Mouse (Mus musculus): ENCODE measurements at regions not wholly inside any gene's neighbourhood (a gene's known extent, or its start where the extent isn't known, plus 50 kb on each side); places are given as distances from the start of the nearest gene placed in this dataset.

DNA sequence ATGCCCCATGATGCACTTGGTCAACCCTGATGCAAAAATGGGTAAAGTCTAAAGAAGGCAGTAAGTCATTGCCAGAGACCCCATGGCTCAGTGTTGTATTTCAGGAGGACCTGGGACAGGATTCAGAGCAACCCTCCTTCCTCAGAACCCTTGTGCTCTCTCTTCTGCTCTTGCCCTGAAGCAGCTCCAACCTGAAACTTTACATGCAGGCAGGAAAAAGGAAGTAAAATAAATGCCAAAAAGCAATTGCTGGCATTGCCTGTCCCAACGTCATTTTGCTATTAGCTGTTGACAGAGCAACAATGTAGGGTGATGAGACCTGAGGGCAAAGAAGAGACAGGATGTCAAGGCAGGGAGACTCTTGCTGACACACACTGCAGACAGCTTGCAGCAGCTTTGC, 121.7 kb upstream of the Crim1 start:
- no peak overlapping the region for H3K9ac ChIP-seq (ENCODE audit: low read length)
- H3K4me3 ChIP-seq (ENCODE audit: low read depth, low read length) = no peak overlapping the region
- ATAC-seq (ENCODE audit: insufficient number of reproducible peaks, low FRiP score, low TSS enrichment, low read depth) (no peak), DNase-seq (ENCODE audit: low spot score) (no peak)
- WGBS = 38% methylated on average over 1 of the region's 1 CpGs
- H3K4me1 ChIP-seq (ENCODE audit: control insufficient read depth, insufficient read depth, low read length) = no peaks in the 10 kb centered on the region
- H3K36me3 ChIP-seq (ENCODE audit: control insufficient read depth, insufficient read depth, low read length) = no peaks in the 10 kb centered on the region
- no peak overlapping the region for H3K4me2 ChIP-seq (ENCODE audit: low read depth, severe bottlenecking)
- H3K27me3 ChIP-seq (ENCODE audit: control insufficient read depth, insufficient read depth, low read length) = no peaks in the 10 kb centered on the region
- no peaks in the 10 kb centered on the region for H3K9me3 ChIP-seq (ENCODE audit: control insufficient read depth, low read length)
- no peak overlapping the region for H3K27ac ChIP-seq (replicated peaks; ENCODE audit: low read depth, low read length)

DNA sequence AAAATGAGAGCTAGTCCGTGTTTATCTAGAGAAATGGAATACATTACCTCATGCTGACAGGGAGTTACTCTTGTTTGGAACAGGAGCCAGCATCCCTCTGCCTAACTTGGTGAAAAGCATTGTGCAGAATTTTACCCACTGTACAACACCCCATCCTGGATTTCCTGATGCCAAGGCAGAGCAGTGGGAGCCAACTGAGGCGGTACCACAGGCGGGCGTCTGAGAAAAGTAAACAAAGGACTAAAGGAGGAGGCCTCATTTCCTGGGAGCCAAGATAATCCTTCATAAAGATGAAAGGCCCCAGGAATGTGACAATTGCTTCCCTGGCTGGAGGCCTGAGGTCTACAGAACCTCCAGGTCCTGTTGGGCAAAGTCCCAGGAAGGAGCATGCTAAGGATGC, 115.6 kb upstream of the Crim1 start:
- Histone ChIP-seq H3K4me1 (ENCODE audit: control insufficient read depth, insufficient read depth, low read length) (no peaks in the 10 kb centered on the region), H3K36me3 (ENCODE audit: control insufficient read depth, insufficient read depth, low read length) (no peaks in the 10 kb centered on the region), H3K9me3 (ENCODE audit: control insufficient read depth, low read length) (no peaks in the 10 kb centered on the region), H3K27me3 (ENCODE audit: control insufficient read depth, insufficient read depth, low read length) (no peaks in the 10 kb centered on the region), H3K4me3 (ENCODE audit: low read depth, low read length) (no peak overlapping the region), H3K4me2 (ENCODE audit: low read depth, severe bottlenecking) (no peak overlapping the region), H3K9ac (ENCODE audit: low read length) (no peak overlapping the region), H3K27ac (replicated peaks; ENCODE audit: low read depth, low read length) (no peak overlapping the region)
- WGBS = 35% methylated on average over 4 of the region's 4 CpGs
- DNase-seq (ENCODE audit: low spot score) (no peak), ATAC-seq (ENCODE audit: insufficient number of reproducible peaks, low FRiP score, low TSS enrichment, low read depth) (no peak)

DNA sequence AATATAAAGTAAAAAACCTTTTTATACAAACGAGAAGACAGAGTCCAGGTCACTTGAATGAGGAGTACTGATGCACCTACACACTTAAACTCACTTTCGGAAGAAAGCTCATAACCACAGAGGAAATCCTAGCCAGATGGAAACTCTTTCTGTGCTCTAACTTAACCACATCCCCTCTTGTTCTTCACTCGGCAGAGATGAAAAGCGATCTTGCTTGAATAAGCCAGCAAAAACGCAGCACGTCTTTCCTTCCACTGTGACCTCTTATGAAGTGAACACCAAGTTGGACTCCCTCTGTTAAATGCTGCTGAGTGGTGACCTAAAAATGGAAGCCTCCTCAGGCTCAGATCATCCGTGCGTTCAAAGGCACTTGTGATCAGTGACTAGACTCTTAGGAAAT, 113.1 kb upstream of the Crim1 start:
- ATAC-seq (ENCODE audit: insufficient number of reproducible peaks, low FRiP score, low TSS enrichment, low read depth) = no peak
- H3K36me3 ChIP-seq (ENCODE audit: control insufficient read depth, insufficient read depth, low read length) = no peaks in the 10 kb centered on the region
- no peak overlapping the region for H3K4me2 ChIP-seq (ENCODE audit: low read depth, severe bottlenecking)
- no peak for DNase-seq (ENCODE audit: low spot score)
- 79% methylated on average over 8 of the region's 8 CpGs for WGBS
- H3K4me3 ChIP-seq (ENCODE audit: low read depth, low read length) = no peak overlapping the region
- H3K9me3 ChIP-seq (ENCODE audit: control insufficient read depth, low read length) = no peaks in the 10 kb centered on the region
- H3K4me1 ChIP-seq (ENCODE audit: control insufficient read depth, insufficient read depth, low read length) = no peaks in the 10 kb centered on the region
- H3K27ac ChIP-seq (replicated peaks; ENCODE audit: low read depth, low read length) = no peak overlapping the region
- no peaks in the 10 kb centered on the region for H3K27me3 ChIP-seq (ENCODE audit: control insufficient read depth, insufficient read depth, low read length)
- no peak overlapping the region for H3K9ac ChIP-seq (ENCODE audit: low read length)

DNA sequence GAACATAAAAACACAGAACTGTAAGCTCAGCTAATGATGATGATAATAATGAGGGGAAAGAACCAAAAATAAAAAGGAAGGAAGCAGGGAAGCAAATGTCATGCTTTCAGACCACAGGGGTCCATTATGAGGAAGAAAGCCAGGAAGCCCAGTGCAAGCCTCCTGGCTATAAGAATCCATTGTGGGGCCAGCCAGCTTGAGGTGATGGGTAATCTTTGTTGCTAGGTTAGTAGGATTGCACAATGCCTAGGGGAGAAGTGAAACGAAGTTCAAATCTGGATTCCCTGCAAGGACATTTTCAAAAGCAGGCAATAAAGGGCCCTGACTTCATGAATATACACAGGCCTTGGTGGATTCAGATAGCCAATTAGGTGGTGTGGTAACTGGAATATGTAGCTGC, 102.3 kb upstream of the Crim1 start:
- no peak overlapping the region for H3K4me3 ChIP-seq (ENCODE audit: low read depth, low read length)
- no peak overlapping the region for H3K4me2 ChIP-seq (ENCODE audit: low read depth, severe bottlenecking)
- no peaks in the 10 kb centered on the region for H3K9me3 ChIP-seq (ENCODE audit: control insufficient read depth, low read length)
- H3K36me3 ChIP-seq (ENCODE audit: control insufficient read depth, insufficient read depth, low read length) = no peaks in the 10 kb centered on the region
- no peaks in the 10 kb centered on the region for H3K27me3 ChIP-seq (ENCODE audit: control insufficient read depth, insufficient read depth, low read length)
- DNase-seq (ENCODE audit: low spot score) = no peak
- WGBS = 65% methylated on average over 1 of the region's 1 CpGs
- H3K4me1 ChIP-seq (ENCODE audit: control insufficient read depth, insufficient read depth, low read length) = no peaks in the 10 kb centered on the region
- H3K27ac ChIP-seq (replicated peaks; ENCODE audit: low read depth, low read length) = no peak overlapping the region
- no peak for ATAC-seq (ENCODE audit: insufficient number of reproducible peaks, low FRiP score, low TSS enrichment, low read depth)
- H3K9ac ChIP-seq (ENCODE audit: low read length) = no peak overlapping the region

DNA sequence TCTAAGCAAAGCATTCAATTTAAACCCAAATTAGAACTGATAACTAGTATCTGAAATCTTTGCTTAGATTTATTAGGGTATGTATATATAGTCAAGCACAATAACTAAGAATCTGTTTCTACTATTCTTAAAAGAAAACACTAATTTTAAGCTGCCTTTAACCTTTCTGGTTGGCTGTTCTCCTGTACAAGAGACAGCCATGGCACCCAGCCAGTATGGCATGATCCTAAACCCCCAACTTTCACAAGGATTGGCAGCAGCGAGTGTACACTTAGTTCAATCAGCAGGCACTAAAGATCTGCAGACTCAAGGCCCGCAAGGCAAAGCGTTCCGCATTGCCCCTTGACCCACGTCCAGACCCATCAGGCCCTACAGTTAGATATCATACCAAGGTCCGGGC, 91.3 kb upstream of the Crim1 start:
- no peaks in the 10 kb centered on the region for H3K27me3 ChIP-seq (ENCODE audit: control insufficient read depth, insufficient read depth, low read length)
- no peaks in the 10 kb centered on the region for H3K36me3 ChIP-seq (ENCODE audit: control insufficient read depth, insufficient read depth, low read length)
- ATAC-seq (ENCODE audit: insufficient number of reproducible peaks, low FRiP score, low TSS enrichment, low read depth) = no peak
- H3K9ac ChIP-seq (ENCODE audit: low read length) = no peak overlapping the region
- H3K27ac ChIP-seq (replicated peaks; ENCODE audit: low read depth, low read length) = no peak overlapping the region
- WGBS = 90% methylated on average over 6 of the region's 6 CpGs
- H3K4me2 ChIP-seq (ENCODE audit: low read depth, severe bottlenecking) = no peak overlapping the region
- H3K4me1 ChIP-seq (ENCODE audit: control insufficient read depth, insufficient read depth, low read length) = no peaks in the 10 kb centered on the region
- H3K4me3 ChIP-seq (ENCODE audit: low read depth, low read length) = no peak overlapping the region
- no peaks in the 10 kb centered on the region for H3K9me3 ChIP-seq (ENCODE audit: control insufficient read depth, low read length)
- no peak for DNase-seq (ENCODE audit: low spot score)

DNA sequence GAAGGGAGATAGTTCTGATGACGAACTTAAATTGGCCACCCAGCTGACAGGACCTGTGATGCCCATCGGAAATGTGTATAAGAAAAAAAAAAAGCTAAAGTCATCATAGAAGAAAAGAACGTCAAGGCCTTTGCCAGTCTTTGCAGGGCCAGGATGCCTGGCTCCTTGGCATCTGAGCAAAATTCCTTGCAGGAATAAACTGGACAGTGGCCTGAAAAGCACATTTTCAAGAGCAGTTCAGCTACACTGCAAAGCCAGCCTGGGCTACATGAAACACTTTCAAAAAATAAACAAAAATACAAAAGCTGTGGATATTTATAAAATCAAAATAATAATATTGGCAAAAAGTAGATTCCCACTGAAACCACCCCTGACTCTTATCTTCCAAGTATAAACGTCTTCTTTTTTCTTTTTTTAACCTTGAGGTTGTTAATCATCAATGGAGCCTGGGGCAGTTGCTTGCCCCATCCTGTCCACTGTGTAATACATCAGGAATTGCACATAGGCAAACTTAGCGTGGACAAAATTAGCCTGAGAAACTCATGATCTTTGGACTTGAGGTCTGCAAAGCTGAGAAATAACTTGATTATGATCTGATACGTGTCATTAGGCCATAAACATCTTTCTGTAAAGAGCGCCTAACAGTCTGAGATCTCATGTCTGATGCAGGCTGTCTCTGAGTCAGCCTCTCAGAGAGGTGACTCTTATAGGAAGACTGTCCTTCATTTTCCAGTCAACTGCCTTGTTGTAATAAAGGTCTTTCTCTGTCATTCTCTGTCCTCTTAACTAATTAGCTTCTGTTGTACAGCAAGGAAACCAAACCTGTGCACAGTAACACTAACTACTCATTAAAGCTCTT, 90.5 kb upstream of the Crim1 start:
- H3K4me2 ChIP-seq (ENCODE audit: low read depth, severe bottlenecking) = no peak overlapping the region
- H3K4me3 ChIP-seq (ENCODE audit: low read depth, low read length) = no peak overlapping the region
- WGBS = 84% methylated on average over 7 of the region's 7 CpGs
- H3K27ac ChIP-seq (replicated peaks; ENCODE audit: low read depth, low read length) = no peak overlapping the region
- H3K9me3 ChIP-seq (ENCODE audit: control insufficient read depth, low read length) = no peaks in the 10 kb centered on the region
- H3K9ac ChIP-seq (ENCODE audit: low read length) = no peak overlapping the region
- DNase-seq (ENCODE audit: low spot score) (no peak), ATAC-seq (ENCODE audit: insufficient number of reproducible peaks, low FRiP score, low TSS enrichment, low read depth) (no peak)
- no peaks in the 10 kb centered on the region for H3K4me1 ChIP-seq (ENCODE audit: control insufficient read depth, insufficient read depth, low read length)
- no peaks in the 10 kb centered on the region for H3K27me3 ChIP-seq (ENCODE audit: control insufficient read depth, insufficient read depth, low read length)
- no peaks in the 10 kb centered on the region for H3K36me3 ChIP-seq (ENCODE audit: control insufficient read depth, insufficient read depth, low read length)

DNA sequence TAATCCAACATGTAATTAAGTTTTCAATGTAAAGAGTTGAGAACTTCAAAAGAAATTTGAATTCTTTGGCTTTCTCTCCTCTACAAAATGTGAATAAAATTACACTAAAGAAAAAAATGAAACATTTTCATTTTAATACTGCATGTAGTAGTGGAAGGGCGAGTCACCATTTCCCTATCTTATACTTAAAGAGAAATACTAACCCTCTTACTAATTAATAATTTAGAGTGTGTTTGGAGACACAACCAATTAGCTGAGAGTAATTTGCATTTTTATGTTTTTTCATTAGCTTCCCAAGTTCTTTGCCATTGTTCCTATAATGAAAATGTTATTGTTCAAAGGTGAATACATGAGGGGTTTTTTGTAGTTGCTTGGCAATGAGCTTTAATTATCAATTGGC, 67.9 kb upstream of the Crim1 start:
- no peak overlapping the region for H3K9ac ChIP-seq (ENCODE audit: low read length)
- H3K9me3 ChIP-seq (ENCODE audit: control insufficient read depth, low read length) = no peaks in the 10 kb centered on the region
- H3K36me3 ChIP-seq (ENCODE audit: control insufficient read depth, insufficient read depth, low read length) = no peaks in the 10 kb centered on the region
- 84% methylated on average over 1 of the region's 1 CpGs for whole genome bisulfite sequencing
- ATAC-seq (ENCODE audit: insufficient number of reproducible peaks, low FRiP score, low TSS enrichment, low read depth) (no peak), DNase-seq (ENCODE audit: low spot score) (no peak)
- no peak overlapping the region for H3K27ac ChIP-seq (replicated peaks; ENCODE audit: low read depth, low read length)
- no peaks in the 10 kb centered on the region; the same call in 1 of the 2 replicates for H3K27me3 ChIP-seq (ENCODE audit: control insufficient read depth, insufficient read depth, low read length)
- no peaks in the 10 kb centered on the region for H3K4me1 ChIP-seq (ENCODE audit: control insufficient read depth, insufficient read depth, low read length)
- H3K4me2 ChIP-seq (ENCODE audit: low read depth, severe bottlenecking) = no peak overlapping the region
- no peak overlapping the region for H3K4me3 ChIP-seq (ENCODE audit: low read depth, low read length)

DNA sequence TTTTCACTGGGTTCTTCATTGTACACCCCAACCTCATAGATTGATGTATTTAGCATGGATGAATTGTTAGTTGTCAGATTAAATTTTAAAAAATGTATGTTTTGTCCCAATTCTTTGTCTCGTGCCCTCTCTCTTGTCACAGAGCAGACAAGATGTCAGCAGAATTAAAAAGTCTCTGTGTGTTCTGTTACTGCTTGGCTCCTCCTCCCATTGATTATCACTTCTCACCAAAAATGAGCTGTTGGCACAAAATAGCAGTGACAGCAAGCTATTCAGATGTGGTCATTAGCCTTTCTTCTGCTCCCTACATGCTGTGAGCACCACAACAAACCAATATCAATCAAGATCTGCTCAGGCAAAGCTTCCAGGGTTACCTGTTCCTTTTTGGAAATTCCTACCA, 62.1 kb upstream of the Crim1 start:
- WGBS = 75% methylated on average over 1 of the region's 1 CpGs
- no peaks in the 10 kb centered on the region for H3K36me3 ChIP-seq (ENCODE audit: control insufficient read depth, insufficient read depth, low read length)
- no peak overlapping the region for H3K4me2 ChIP-seq (ENCODE audit: low read depth, severe bottlenecking)
- H3K9ac ChIP-seq (ENCODE audit: low read length) = no peak overlapping the region
- H3K27me3 ChIP-seq (ENCODE audit: control insufficient read depth, insufficient read depth, low read length) = no peaks in the 10 kb centered on the region
- H3K4me1 ChIP-seq (ENCODE audit: control insufficient read depth, insufficient read depth, low read length) = no peaks in the 10 kb centered on the region
- no peak overlapping the region for H3K4me3 ChIP-seq (ENCODE audit: low read depth, low read length)
- no peak overlapping the region for H3K27ac ChIP-seq (replicated peaks; ENCODE audit: low read depth, low read length)
- no peak for ATAC-seq (ENCODE audit: insufficient number of reproducible peaks, low FRiP score, low TSS enrichment, low read depth)
- no peak for DNase-seq (ENCODE audit: low spot score)
- no peaks in the 10 kb centered on the region for H3K9me3 ChIP-seq (ENCODE audit: control insufficient read depth, low read length)

DNA sequence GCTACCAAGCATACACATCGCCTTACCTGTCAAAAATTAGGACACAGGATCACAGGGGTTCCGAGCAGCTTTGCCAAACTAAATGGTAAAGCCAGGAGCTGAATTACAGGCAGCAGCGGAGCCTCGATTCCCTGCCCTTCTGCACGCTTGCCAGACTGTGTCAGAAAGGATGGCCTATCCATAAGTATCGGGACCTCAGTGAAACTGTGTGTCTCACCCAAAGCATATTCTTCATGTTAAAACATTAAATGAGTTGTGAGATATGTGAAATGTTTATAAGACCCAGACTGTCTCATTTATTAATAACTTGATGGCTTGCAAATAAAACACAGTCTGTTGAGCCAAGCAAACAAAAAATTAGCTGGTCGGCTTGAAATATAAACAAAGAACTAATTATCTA, 59.4 kb upstream of the Crim1 start:
- 90% methylated on average over 7 of the region's 7 CpGs for WGBS
- ATAC-seq (ENCODE audit: insufficient number of reproducible peaks, low FRiP score, low TSS enrichment, low read depth) (no peak), DNase-seq (ENCODE audit: low spot score) (no peak)
- H3K36me3 ChIP-seq (ENCODE audit: control insufficient read depth, insufficient read depth, low read length) = no peaks in the 10 kb centered on the region
- H3K4me2 ChIP-seq (ENCODE audit: low read depth, severe bottlenecking) = no peak overlapping the region
- H3K27me3 ChIP-seq (ENCODE audit: control insufficient read depth, insufficient read depth, low read length) = no peaks in the 10 kb centered on the region
- no peak overlapping the region for H3K4me3 ChIP-seq (ENCODE audit: low read depth, low read length)
- H3K9me3 ChIP-seq (ENCODE audit: control insufficient read depth, low read length) = no peaks in the 10 kb centered on the region
- no peak overlapping the region for H3K27ac ChIP-seq (replicated peaks; ENCODE audit: low read depth, low read length)
- no peaks in the 10 kb centered on the region for H3K4me1 ChIP-seq (ENCODE audit: control insufficient read depth, insufficient read depth, low read length)
- no peak overlapping the region for H3K9ac ChIP-seq (ENCODE audit: low read length)

All from limb, embryonic 11.5 days (tissue).